Mouse (Mus musculus) kidney, embryonic 14.5 days (tissue): ENCODE data around the gene Prkcd. TPM values are rescaled to one million over a fixed set of nuclear protein-coding genes. Genes with fewer than 3 reads are reported as not detected.

Source experiments
- ATAC-seq: fragments of 200-750 bp; cut with Nextera tagmentation; 2 replicates; pipeline ENCODE4 v1.8.0; 2017; ENCODE audit warnings: moderate number of reproducible peaks, mild to moderate bottlenecking, moderate TSS enrichment, moderate library complexity; ENCODE audit not compliant: low FRiP score, low TSS enrichment
- H3K27ac ChIP-seq: fragments of 300-500 bp; sonication (generic); 2 replicates; pipeline ENCODE4 v1.5.1; 2014; ENCODE audit warnings: low read depth, mild to moderate bottlenecking, low read length, moderate library complexity, mixed read lengths
- H3K27me3 ChIP-seq: fragments of 300-500 bp; sonication (generic); 2 replicates; pipeline ENCODE4 v1.6.1; 2014; ENCODE audit warnings: mild to moderate bottlenecking, low read length; ENCODE audit not compliant: control insufficient read depth, insufficient read depth
- H3K36me3 ChIP-seq: fragments of 300-500 bp; sonication (generic); 2 replicates; pipeline ENCODE4 v1.6.1; 2014; ENCODE audit warnings: low read length, mixed read lengths; ENCODE audit not compliant: control insufficient read depth, insufficient read depth
- H3K4me1 ChIP-seq: fragments of 300-500 bp; sonication (generic); 2 replicates; pipeline ENCODE4 v1.6.1; 2014; ENCODE audit warnings: low read length, mixed read lengths; ENCODE audit not compliant: control insufficient read depth, insufficient read depth
- H3K4me2 ChIP-seq: fragments of 300-500 bp; sonication (generic); replicated peaks from 2 replicates; pipeline ENCODE4 v1.6.1; 2014; ENCODE audit warnings: low read depth, mild to moderate bottlenecking, low read length
- H3K4me3 ChIP-seq: fragments of 300-500 bp; sonication (generic); 2 replicates; pipeline ENCODE4 v1.5.1; 2014; ENCODE audit warnings: mild to moderate bottlenecking, low read length
- H3K9ac ChIP-seq: fragments of 300-500 bp; sonication (generic); 2 replicates; pipeline ENCODE4 v1.6.1; 2014; ENCODE audit warnings: low read depth, mild to moderate bottlenecking, low read length, moderate library complexity
- H3K9me3 ChIP-seq: fragments of 300-500 bp; sonication (generic); 2 replicates; pipeline ENCODE4 v1.6.1; 2016; ENCODE audit warnings: low read length; ENCODE audit not compliant: control insufficient read depth
- WGBS: fragments of 180-500 bp; shearing (Covaris S2); extraction: QIAGEN DNeasy Blood & Tissue Kit; methylation state at CpG from one replicate; pipeline ENCODE4 v1.1.7; 2014; 5-methylcytosine and 5-hydroxymethylcytosine counted together
- polyA plus RNA-seq: library from polyadenylated mRNA; unstranded; fragments of >200 nt; fragmentation: Nextera tagmentation; extraction: Ambion mirVana; gene quantifications from 2 replicates; pipeline ENCODE4 v1.2.1, GENCODE M21; 2014

Gene Prkcd
- polyA plus RNA-seq, 1 experiment from 2014 or later, result 37.0 TPM

GRCm38 (mm10) chr14:30638686-30639085, 12.7 kb upstream of the Prkcd start:
- Histone ChIP-seq H3K4me1 (no peaks in the 10 kb centered on the region), H3K9ac (no peak overlapping the region), H3K4me2 (no peak overlapping the region), H3K36me3 (no peaks in the 10 kb centered on the region), H3K9me3 (no peaks in the 10 kb centered on the region), H3K27me3 (no peaks in the 10 kb centered on the region), H3K27ac (no peak overlapping the region), H3K4me3 (no peak overlapping the region)
- ATAC-seq, result no peak
- 75% methylated on average over 4 of the region's 4 CpGs for WGBS

- H3K9me3 ChIP-seq, result no peaks in the 10 kb centered on the region
- no peaks in the 10 kb centered on the region for H3K36me3 ChIP-seq
- no peak overlapping the region for H3K4me3 ChIP-seq
- H3K4me2 ChIP-seq, result no peak overlapping the region
- H3K27me3 ChIP-seq, result no peaks in the 10 kb centered on the region
- no peak overlapping the region for H3K27ac ChIP-seq
- H3K4me1 ChIP-seq, result no peaks in the 10 kb centered on the region
- 81% methylated on average over 4 of the region's 4 CpGs for WGBS
- H3K9ac ChIP-seq, result no peak overlapping the region
- no peak for ATAC-seq
Measured at GRCm38 (mm10) chr14:30638009-30638408, 12.0 kb upstream of the Prkcd start.

GRCm38 (mm10) chr14:30637087-30637486, 11.1 kb upstream of the Prkcd start:
- 53% methylated on average over 2 of the region's 2 CpGs for WGBS
- no peak for ATAC-seq

GRCm38 (mm10) chr14:30636499-30636898, 10.5 kb upstream of the Prkcd start:
- H3K36me3 ChIP-seq, result no peaks in the 10 kb centered on the region
- WGBS, result 88% methylated on average over 9 of the region's 9 CpGs
- H3K9me3 ChIP-seq, result no peaks in the 10 kb centered on the region
- no peak overlapping the region for H3K4me2 ChIP-seq
- H3K27ac ChIP-seq, result no peak overlapping the region
- H3K4me1 ChIP-seq, result no peaks in the 10 kb centered on the region
- H3K27me3 ChIP-seq, result no peaks in the 10 kb centered on the region
- H3K9ac ChIP-seq, result no peak overlapping the region
- no peak for ATAC-seq
- H3K4me3 ChIP-seq, result no peak overlapping the region

More at GRCm38 (mm10) chr14:30637087-30637486, 11.1 kb upstream of the Prkcd start:
- no peaks in the 10 kb centered on the region for H3K4me1 ChIP-seq
- no peaks in the 10 kb centered on the region for H3K9me3 ChIP-seq
- no peak overlapping the region for H3K4me3 ChIP-seq
- H3K4me2 ChIP-seq, result no peak overlapping the region
- H3K36me3 ChIP-seq, result no peaks in the 10 kb centered on the region
- H3K9ac ChIP-seq, result no peak overlapping the region
- no peak overlapping the region for H3K27ac ChIP-seq
- H3K27me3 ChIP-seq, result no peaks in the 10 kb centered on the region

- WGBS, result 76% methylated on average over 13 of the region's 13 CpGs
- Histone ChIP-seq H3K36me3 (no peaks in the 10 kb centered on the region), H3K4me2 (no peak overlapping the region), H3K4me3 (no peak overlapping the region), H3K9me3 (no peaks in the 10 kb centered on the region), H3K27me3 (no peaks in the 10 kb centered on the region), H3K4me1 (no peaks in the 10 kb centered on the region), H3K27ac (no peak overlapping the region), H3K9ac (no peak overlapping the region)
- no peak for ATAC-seq
Measured at GRCm38 (mm10) chr14:30635219-30635910, 9.4 kb upstream of the Prkcd start.

- no peaks in the 10 kb centered on the region for H3K4me1 ChIP-seq
- H3K9ac ChIP-seq, result no peak overlapping the region
- H3K36me3 ChIP-seq, result no peaks in the 10 kb centered on the region
- H3K9me3 ChIP-seq, result no peaks in the 10 kb centered on the region
- no peak overlapping the region for H3K4me3 ChIP-seq
- no peak overlapping the region for H3K27ac ChIP-seq
- WGBS, result 95% methylated on average over 1 of the region's 1 CpGs
- no peak for ATAC-seq
- no peaks in the 10 kb centered on the region for H3K27me3 ChIP-seq
- H3K4me2 ChIP-seq, result no peak overlapping the region
Measured at GRCm38 (mm10) chr14:30634418-30634817, 8.4 kb upstream of the Prkcd start.

- Histone ChIP-seq H3K27me3 (no peaks in the 10 kb centered on the region), H3K36me3 (no peaks in the 10 kb centered on the region), H3K9me3 (no peaks in the 10 kb centered on the region), H3K4me2 (no peak overlapping the region), H3K4me3 (no peak overlapping the region), H3K27ac (no peak overlapping the region), H3K9ac (no peak overlapping the region), H3K4me1 (no peaks in the 10 kb centered on the region)
- no peak for ATAC-seq
- 61% methylated on average over 7 of the region's 7 CpGs for WGBS
Measured at GRCm38 (mm10) chr14:30633708-30634107, 7.7 kb upstream of the Prkcd start.

GRCm38 (mm10) chr14:30631834-30632233, 5.8 kb upstream of the Prkcd start:
- 46% methylated on average over 2 of the region's 2 CpGs for WGBS
- H3K27ac ChIP-seq, result no peak overlapping the region

GRCm38 (mm10) chr14:30630811-30631576, 5.0 kb upstream of the Prkcd start:
- no peaks in the 10 kb centered on the region for H3K9me3 ChIP-seq
- no peak overlapping the region for H3K4me2 ChIP-seq
- no peak overlapping the region for H3K27ac ChIP-seq
- ATAC-seq, result no peak
- H3K9ac ChIP-seq, result no peak overlapping the region
- H3K27me3 ChIP-seq, result no peaks in the 10 kb centered on the region
- peaks cover 8% of the 10 kb centered on the region; the same call in 1 of the 2 replicates for H3K4me1 ChIP-seq
- no peaks in the 10 kb centered on the region for H3K36me3 ChIP-seq
- 54% methylated on average over 5 of the region's 5 CpGs for WGBS
- H3K4me3 ChIP-seq, result no peak overlapping the region

More at GRCm38 (mm10) chr14:30631834-30632233, 5.8 kb upstream of the Prkcd start:
- Histone ChIP-seq H3K4me2 (no peak overlapping the region), H3K36me3 (no peaks in the 10 kb centered on the region), H3K4me1 (peaks cover under 1% of the 10 kb centered on the region; the same call in 1 of the 2 replicates), H3K9me3 (no peaks in the 10 kb centered on the region), H3K9ac (no peak overlapping the region), H3K4me3 (no peak overlapping the region), H3K27me3 (no peaks in the 10 kb centered on the region)
- no peak for ATAC-seq
